Mouse (Mus musculus): ENCODE measurements around the gene Crim1.

DNA sequence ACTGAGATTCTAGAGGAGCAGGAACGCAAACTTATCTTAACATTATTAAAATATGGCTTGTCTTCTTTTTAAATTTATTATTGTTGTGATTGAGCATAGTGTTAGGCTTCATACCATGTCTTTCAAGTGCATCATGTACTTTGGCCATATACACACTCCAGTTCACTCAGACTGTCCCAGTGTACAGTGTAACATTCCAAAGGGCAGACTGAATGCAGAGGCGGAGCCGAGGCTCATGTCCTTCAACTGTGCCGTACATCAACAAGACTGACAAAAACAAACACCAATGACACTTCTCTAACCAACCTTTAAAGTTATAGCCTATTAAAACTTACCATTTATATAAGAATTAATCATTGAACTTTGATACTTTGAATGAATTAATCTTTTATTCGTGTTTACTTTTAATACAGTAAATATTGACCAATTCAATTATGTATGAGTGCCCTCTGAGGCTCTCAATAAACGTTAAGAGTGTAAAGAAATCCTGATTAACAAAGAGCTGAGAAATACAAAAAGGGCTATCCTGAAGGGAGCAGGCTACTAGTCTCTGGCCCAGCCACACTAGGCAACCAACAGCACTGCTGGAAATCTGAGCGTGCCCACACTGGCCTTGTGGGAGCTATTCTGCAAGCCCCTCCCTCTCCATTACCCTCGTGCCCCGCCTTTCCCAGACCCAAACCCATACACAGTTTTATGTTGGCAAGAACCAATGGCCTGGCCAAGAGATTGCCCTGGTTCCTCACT, 188.2 kb downstream of the Crim1 start:
- TF ChIP-seq TCF12 (IDR thresholded peaks at IDR 0.05; ENCODE audit: low read depth, low read length): no peak
- no peak for TF ChIP-seq UBTF (IDR thresholded peaks at IDR 0.05; ENCODE audit: low read depth, low read length)
- TF ChIP-seq CTCF (conservative IDR thresholded peaks at IDR 0.05 in 1 of 2, IDR thresholded peaks at IDR 0.05 in 1 of 2; ENCODE audit: low read depth in 2 of 2, low read length in 2 of 2): no peak
- no peak for TF ChIP-seq NRF1 (IDR thresholded peaks at IDR 0.05; ENCODE audit: low read depth, low read length)
- no peak for TF ChIP-seq MAZ (IDR thresholded peaks at IDR 0.05; ENCODE audit: low read depth, low read length)
- no peak for TF ChIP-seq POLR2AphosphoS2 (IDR thresholded peaks at IDR 0.05; ENCODE audit: low read depth, low read length)
- TF ChIP-seq RCOR1 (conservative IDR thresholded peaks at IDR 0.05; ENCODE audit: low read depth, low read length): no peak
- no peak for TF ChIP-seq ETS1 (conservative IDR thresholded peaks at IDR 0.05; ENCODE audit: low read depth, low read length)
- TF ChIP-seq ZNF384 (IDR thresholded peaks at IDR 0.05; ENCODE audit: low read depth, low read length): no peak

Measured in CH12.LX (cell line).